Mouse (Mus musculus): ENCODE data around the gene Eef1akmt4. TPM values are rescaled to one million over a fixed set of nuclear protein-coding genes. Genes with fewer than 3 reads are reported as not detected.

The Eef1akmt4 gene
- polyA plus RNA-seq, 1 experiment from 2014 or later = 42.2 TPM

DNA sequence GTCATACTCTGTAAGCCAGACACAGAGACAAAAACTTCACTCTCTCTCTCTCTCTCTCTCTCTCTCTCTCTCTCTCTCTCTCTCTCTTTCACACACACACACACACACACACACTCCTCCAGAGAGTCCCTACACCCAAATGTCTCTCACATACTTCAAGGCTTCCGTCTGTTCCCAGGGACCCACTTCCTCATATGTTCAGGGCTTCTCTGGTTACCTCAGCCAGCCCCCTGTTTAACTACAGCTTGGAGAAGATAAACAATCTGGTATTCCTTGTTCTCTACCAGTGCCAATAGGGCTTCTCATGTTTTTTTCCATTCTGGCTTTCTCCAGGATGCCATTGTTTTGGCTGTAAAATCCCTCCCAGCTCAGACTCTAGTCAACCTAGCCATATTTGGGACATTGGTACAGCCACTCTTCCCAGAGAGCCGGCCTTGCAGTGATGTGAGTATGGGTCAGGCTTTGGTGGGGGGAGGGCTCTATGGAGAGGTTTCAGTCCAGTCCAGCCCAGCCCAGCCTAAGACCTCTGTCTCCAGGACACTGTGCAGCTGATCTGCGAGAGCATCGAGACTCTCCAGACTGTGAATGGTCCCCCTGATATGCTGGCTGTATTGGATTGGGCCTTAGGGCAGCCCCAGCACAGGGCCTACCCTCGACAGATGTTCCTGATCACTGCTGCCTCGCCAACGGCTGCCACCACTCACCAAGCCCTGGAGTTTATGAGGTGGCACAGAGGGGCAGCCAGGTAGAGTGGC is 14.5 kb upstream of the Eef1akmt4 start:
- ATAC-seq (ENCODE audit: low FRiP score, low TSS enrichment) = no peak
- no peaks in the 10 kb centered on the region for H3K4me1 ChIP-seq (ENCODE audit: control insufficient read depth, insufficient read depth, low read length)
- peaks cover 21% of the 10 kb centered on the region for H3K27me3 ChIP-seq (ENCODE audit: control insufficient read depth, insufficient read depth, low read length)
- no peaks in the 10 kb centered on the region for H3K9me3 ChIP-seq (ENCODE audit: control insufficient read depth, low read length)
- no peak overlapping the region for H3K9ac ChIP-seq (ENCODE audit: low read depth, low read length)
- no peak overlapping the region for H3K4me3 ChIP-seq (ENCODE audit: low read length)
- WGBS = 50% methylated on average over 7 of the region's 7 CpGs
- H3K27ac ChIP-seq (ENCODE audit: low read depth, low read length) = no peak overlapping the region
- H3K4me2 ChIP-seq (replicated peaks; ENCODE audit: low read depth, low read length) = no peak overlapping the region
- no peaks in the 10 kb centered on the region for H3K36me3 ChIP-seq (ENCODE audit: control insufficient read depth, insufficient read depth, low read length)

- H3K4me3 ChIP-seq (ENCODE audit: low read length) = no peak overlapping the region
- WGBS = 82% methylated on average over 5 of the region's 5 CpGs
- no peaks in the 10 kb centered on the region for H3K27me3 ChIP-seq (ENCODE audit: control insufficient read depth, insufficient read depth, low read length)
- H3K36me3 ChIP-seq (ENCODE audit: control insufficient read depth, insufficient read depth, low read length) = peaks cover 17% of the 10 kb centered on the region; the same call in 1 of the 2 replicates
- no peak for ATAC-seq (ENCODE audit: low FRiP score, low TSS enrichment)
- no peak overlapping the region for H3K9ac ChIP-seq (ENCODE audit: low read depth, low read length)
- no peaks in the 10 kb centered on the region for H3K4me1 ChIP-seq (ENCODE audit: control insufficient read depth, insufficient read depth, low read length)
- no peak overlapping the region for H3K27ac ChIP-seq (ENCODE audit: low read depth, low read length)
- no peaks in the 10 kb centered on the region for H3K9me3 ChIP-seq (ENCODE audit: control insufficient read depth, low read length)
- no peak overlapping the region for H3K4me2 ChIP-seq (replicated peaks; ENCODE audit: low read depth, low read length)
Measured at GRCm38 (mm10) chr16:20600511-20600910, 10.9 kb upstream of the Eef1akmt4 start.

GRCm38 (mm10) chr16:20604705-20605104 is 6.7 kb upstream of the Eef1akmt4 start:
- H3K27ac ChIP-seq (ENCODE audit: low read depth, low read length) = no peak overlapping the region
- H3K36me3 ChIP-seq (ENCODE audit: control insufficient read depth, insufficient read depth, low read length) = peaks cover 40% of the 10 kb centered on the region; the same call in 1 of the 2 replicates
- no peaks in the 10 kb centered on the region for H3K9me3 ChIP-seq (ENCODE audit: control insufficient read depth, low read length)
- no peak for ATAC-seq (ENCODE audit: low FRiP score, low TSS enrichment)
- H3K4me2 ChIP-seq (replicated peaks; ENCODE audit: low read depth, low read length) = no peak overlapping the region
- H3K4me3 ChIP-seq (ENCODE audit: low read length) = no peak overlapping the region
- H3K9ac ChIP-seq (ENCODE audit: low read depth, low read length) = no peak overlapping the region
- H3K27me3 ChIP-seq (ENCODE audit: control insufficient read depth, insufficient read depth, low read length) = no peaks in the 10 kb centered on the region
- H3K4me1 ChIP-seq (ENCODE audit: control insufficient read depth, insufficient read depth, low read length) = no peaks in the 10 kb centered on the region
- WGBS = 84% methylated on average over 9 of the region's 9 CpGs

GRCm38 (mm10) chr16:20610501-20611356 is 664 bp upstream of the Eef1akmt4 start:
- H3K4me1 ChIP-seq (ENCODE audit: control insufficient read depth, insufficient read depth, low read length) = peaks cover 5% of the 10 kb centered on the region; the same call in 1 of the 2 replicates
- H3K4me2 ChIP-seq (replicated peaks; ENCODE audit: low read depth, low read length) = peak overlapping the region; percentile 76
- peak overlapping the region; percentile 84 for H3K9ac ChIP-seq (ENCODE audit: low read depth, low read length)
- ATAC-seq (ENCODE audit: low FRiP score, low TSS enrichment) = peak; percentile 63
- under 1% methylated on average over 28 of the region's 28 CpGs for WGBS
- no peaks in the 10 kb centered on the region for H3K27me3 ChIP-seq (ENCODE audit: control insufficient read depth, insufficient read depth, low read length)
- peak overlapping the region; percentile 71 for H3K4me3 ChIP-seq (ENCODE audit: low read length)
- no peaks in the 10 kb centered on the region for H3K9me3 ChIP-seq (ENCODE audit: control insufficient read depth, low read length)
- peaks cover 21% of the 10 kb centered on the region; the same call in 1 of the 2 replicates for H3K36me3 ChIP-seq (ENCODE audit: control insufficient read depth, insufficient read depth, low read length)
- H3K27ac ChIP-seq (ENCODE audit: low read depth, low read length) = peak overlapping the region; percentile 78

- Histone ChIP-seq H3K27ac (ENCODE audit: low read depth, low read length) (no peak overlapping the region), H3K9ac (ENCODE audit: low read depth, low read length) (peak overlapping the region; percentile 34; the same call in 1 of the 2 replicates), H3K4me1 (ENCODE audit: control insufficient read depth, insufficient read depth, low read length) (peaks cover 15% of the 10 kb centered on the region), H3K36me3 (ENCODE audit: control insufficient read depth, insufficient read depth, low read length) (no peaks in the 10 kb centered on the region), H3K4me3 (ENCODE audit: low read length) (peak overlapping the region; percentile 49), H3K4me2 (replicated peaks; ENCODE audit: low read depth, low read length) (peak overlapping the region; percentile 81), H3K27me3 (ENCODE audit: control insufficient read depth, insufficient read depth, low read length) (peaks cover 29% of the 10 kb centered on the region), H3K9me3 (ENCODE audit: control insufficient read depth, low read length) (no peaks in the 10 kb centered on the region)
- ATAC-seq (ENCODE audit: low FRiP score, low TSS enrichment) = peak; percentile 51
- WGBS = 3% methylated on average over 73 of the region's 83 CpGs
Measured at GRCm38 (mm10) chr16:20619541-20620398, 8.4 kb downstream of the Eef1akmt4 start.

DNA sequence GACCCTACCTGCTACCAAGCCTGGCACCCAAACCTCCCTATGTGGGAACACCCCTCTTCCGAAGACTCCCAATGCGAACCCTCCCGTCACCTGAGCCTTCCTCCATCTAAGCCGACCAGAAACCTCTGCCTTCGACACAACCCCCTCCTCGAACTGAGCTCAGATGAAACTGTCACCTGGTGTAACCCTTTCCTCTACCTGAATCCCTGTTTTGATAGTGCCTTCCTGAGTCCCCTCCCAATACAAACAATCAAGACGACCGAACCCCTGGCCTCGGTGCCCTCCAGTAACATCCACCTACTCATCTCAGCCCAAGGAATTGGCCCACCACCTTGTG is 9.0 kb downstream of the Eef1akmt4 start:
- no peak overlapping the region for H3K9ac ChIP-seq (ENCODE audit: low read depth, low read length)
- H3K9me3 ChIP-seq (ENCODE audit: control insufficient read depth, low read length) = no peaks in the 10 kb centered on the region
- no peaks in the 10 kb centered on the region for H3K36me3 ChIP-seq (ENCODE audit: control insufficient read depth, insufficient read depth, low read length)
- peaks cover 15% of the 10 kb centered on the region for H3K4me1 ChIP-seq (ENCODE audit: control insufficient read depth, insufficient read depth, low read length)
- H3K27me3 ChIP-seq (ENCODE audit: control insufficient read depth, insufficient read depth, low read length) = peaks cover 29% of the 10 kb centered on the region
- H3K4me2 ChIP-seq (replicated peaks; ENCODE audit: low read depth, low read length) = peak overlapping the region; percentile 81
- H3K4me3 ChIP-seq (ENCODE audit: low read length) = peak overlapping the region; percentile 49
- WGBS = under 1% methylated on average over 9 of the region's 9 CpGs
- 0 out of 2 replicates have a peak, but pooled peaks have one; percentile 2 for ATAC-seq (ENCODE audit: low FRiP score, low TSS enrichment)
- H3K27ac ChIP-seq (ENCODE audit: low read depth, low read length) = no peak overlapping the region

GRCm38 (mm10) chr16:20620751-20621190 is 9.4 kb downstream of the Eef1akmt4 start:
- no peaks in the 10 kb centered on the region for H3K9me3 ChIP-seq (ENCODE audit: control insufficient read depth, low read length)
- H3K4me3 ChIP-seq (ENCODE audit: low read length) = peak overlapping the region; percentile 49
- H3K9ac ChIP-seq (ENCODE audit: low read depth, low read length) = peak overlapping the region; percentile 73
- peaks cover 15% of the 10 kb centered on the region for H3K4me1 ChIP-seq (ENCODE audit: control insufficient read depth, insufficient read depth, low read length)
- ATAC-seq (ENCODE audit: low FRiP score, low TSS enrichment) = 0 out of 2 replicates have a peak, but pooled peaks have one; percentile 2
- H3K27ac ChIP-seq (ENCODE audit: low read depth, low read length) = no peak overlapping the region
- peaks cover 29% of the 10 kb centered on the region for H3K27me3 ChIP-seq (ENCODE audit: control insufficient read depth, insufficient read depth, low read length)
- no peaks in the 10 kb centered on the region for H3K36me3 ChIP-seq (ENCODE audit: control insufficient read depth, insufficient read depth, low read length)
- H3K4me2 ChIP-seq (replicated peaks; ENCODE audit: low read depth, low read length) = peak overlapping the region; percentile 81
- WGBS = under 1% methylated on average over 32 of the region's 32 CpGs

DNA sequence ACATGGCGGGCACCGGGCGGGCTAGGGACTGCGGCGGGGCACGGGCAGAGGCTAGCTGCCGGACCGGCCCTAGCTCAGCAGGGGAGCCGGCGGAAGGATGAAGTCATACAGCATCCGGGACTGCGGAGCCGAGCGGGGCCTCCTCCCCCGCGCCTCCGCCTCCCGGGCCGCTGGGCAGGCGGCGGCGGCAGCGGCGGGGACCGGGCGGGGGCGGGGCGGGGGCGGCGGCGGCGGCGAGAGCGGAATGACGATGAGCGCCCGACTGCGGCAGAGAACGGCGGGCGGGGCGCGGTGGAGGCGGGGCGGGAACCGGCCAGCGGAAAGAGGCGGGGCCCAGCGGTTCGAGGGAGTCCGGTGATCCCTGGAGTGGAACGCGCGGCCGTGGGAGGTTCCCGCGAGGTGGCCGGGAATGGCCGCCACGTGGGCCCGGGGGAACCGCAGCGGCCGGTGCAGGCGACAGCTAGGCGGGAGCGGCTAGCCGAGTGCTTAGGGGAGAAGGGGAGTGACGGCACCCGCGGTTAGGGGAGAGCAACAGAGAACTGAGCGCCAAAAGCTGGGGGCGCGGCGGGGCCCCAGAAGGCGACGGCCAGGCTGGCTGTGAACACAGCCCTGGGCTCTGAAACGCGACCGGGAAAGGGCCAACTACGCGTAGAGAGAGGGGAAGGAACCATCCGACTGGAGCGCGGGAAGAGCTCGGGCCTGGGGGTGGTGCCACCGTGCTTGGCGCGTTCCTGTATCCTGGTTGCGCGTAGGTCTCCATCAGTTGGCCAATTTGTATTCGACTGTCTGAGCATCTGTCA is 10.0 kb downstream of the Eef1akmt4 start, which contains the start of gene Camk2n2:
TSS of gene Camk2n2 (minus strand) at position 97 of the 800 bp plus-strand sequence.
- WGBS = under 1% methylated on average over 79 of the region's 92 CpGs
- Histone ChIP-seq H3K9ac (ENCODE audit: low read depth, low read length) (peak within 1 kb of the TSS; percentile 73), H3K4me1 (ENCODE audit: control insufficient read depth, insufficient read depth, low read length) (peaks cover 15% of the 10 kb centered on the region), H3K9me3 (ENCODE audit: control insufficient read depth, low read length) (no peaks in the 10 kb centered on the region), H3K4me2 (replicated peaks; ENCODE audit: low read depth, low read length) (peak within 1 kb of the TSS; percentile 81), H3K27ac (ENCODE audit: low read depth, low read length) (peak within 1 kb of the TSS; percentile 34), H3K4me3 (ENCODE audit: low read length) (peak within 1 kb of the TSS; percentile 49), H3K27me3 (ENCODE audit: control insufficient read depth, insufficient read depth, low read length) (peaks cover 29% of the 10 kb centered on the region), H3K36me3 (ENCODE audit: control insufficient read depth, insufficient read depth, low read length) (no peaks in the 10 kb centered on the region)
- ATAC-seq (ENCODE audit: low FRiP score, low TSS enrichment) = peak; percentile 63
